Mouse (Mus musculus) CD4-positive naive resting alpha-beta T cell, adult 57 days (primary cell): ENCODE results near the gene Tcap. TPM values are rescaled to one million over a fixed set of nuclear protein-coding genes. Genes with fewer than 3 reads are reported as not detected.

Source experiments
- total RNA-seq: library from RNA; stranded (reverse); gene quantifications from one replicate; pipeline ENCODE4 v1.2.4, GENCODE M21; 2023

Tcap gene
- total RNA-seq, result not detected

GRCm38 (mm10) chr11:98383261-98384030, at the start of gene Tcap:
Gene Tcap (plus strand): TSS chr11:98383811.

GRCm38 (mm10) chr11:98348083-98348961, 35.3 kb upstream of the Tcap start, which contains the start of gene Ppp1r1b:
Gene Ppp1r1b (plus strand): TSS chr11:98348404.

GRCm38 (mm10) chr11:98358161-98359083, 25.2 kb upstream of the Tcap start, which contains the start of gene Stard3:
Gene Stard3 (plus strand): TSS chr11:98358368.

GRCm38 (mm10) chr11:98385638-98386585, 2.3 kb downstream of the Tcap start, which contains the start of gene Pnmt:
Gene Pnmt (plus strand): TSS chr11:98386450.

GRCm38 (mm10) chr11:98400161-98400726, 16.6 kb downstream of the Tcap start, which contains the start of gene Pgap3:
Gene Pgap3 (minus strand): TSS chr11:98400490.

GRCm38 (mm10) chr11:98412273-98412796, 28.7 kb downstream of the Tcap start, which contains the start of gene Erbb2:
Gene Erbb2 (plus strand): TSS chr11:98412470.

Other genes starting within 250 kb of the Tcap start
- 43.0 TPM for gene Fbxl20, start 233.4 kb upstream of the Tcap start, total RNA-seq
- gene Med1, start 190.5 kb upstream of the Tcap start, total RNA-seq, result 75.6 TPM
- 107 TPM for gene Cdk12, start 180.8 kb upstream of the Tcap start, total RNA-seq
- gene Neurod2, start 54.2 kb upstream of the Tcap start, total RNA-seq, result not detected
- gene Ppp1r1b, start 35.4 kb upstream of the Tcap start, total RNA-seq, result not detected
- gene Stard3, start 25.4 kb upstream of the Tcap start, total RNA-seq, result 43.7 TPM
- gene Pnmt, start 2.6 kb downstream of the Tcap start, total RNA-seq, result not detected
- gene Pgap3, start 16.7 kb downstream of the Tcap start, total RNA-seq, result 9.3 TPM
- gene Erbb2, start 28.7 kb downstream of the Tcap start, total RNA-seq, result 0.18 TPM
- gene Mien1, start 55.2 kb downstream of the Tcap start, total RNA-seq, result 55.7 TPM
- 1.2 TPM for gene Grb7, start 62.6 kb downstream of the Tcap start, total RNA-seq
- gene Ikzf3, start 162.2 kb downstream of the Tcap start, total RNA-seq, result 133 TPM
- gene Zpbp2, start 167.3 kb downstream of the Tcap start, total RNA-seq, result 5.8 TPM
- 23.7 TPM for gene Ormdl3, start 203.6 kb downstream of the Tcap start, total RNA-seq
- not detected for gene Lrrc3c, start 214.5 kb downstream of the Tcap start, total RNA-seq
- gene Gm12355, start 241.8 kb downstream of the Tcap start, total RNA-seq, result 23.9 TPM
- 0.35 TPM for gene Gsdma3, start 242.5 kb downstream of the Tcap start, total RNA-seq